Mouse (Mus musculus) brain, embryonic 14.5 days (tissue): ENCODE data around the gene Scfd2. TPM values are rescaled to one million over a fixed set of nuclear protein-coding genes. Genes with fewer than 3 reads are reported as not detected.

Experiments
- DNase-seq: peaks from one replicate; pipeline ENCODE4 v3.0.0-alpha.2; 2011; ENCODE audit warnings: low read depth
- CTCF ChIP-seq: fragments of 200-500 bp; IDR thresholded peaks from 2 replicates; pipeline ENCODE4 v1.5.1; 2012; ENCODE audit warnings: inconsistent platforms, mild to moderate bottlenecking, moderate library complexity, borderline replicate concordance; ENCODE audit not compliant: insufficient read depth, insufficient read length; ENCODE audit errors: extremely low read depth
- POLR2A ChIP-seq: fragments of 200-500 bp; IDR thresholded peaks from 2 replicates; pipeline ENCODE4 v1.6.1; 2012; ENCODE audit warnings: mild to moderate bottlenecking, inconsistent platforms, borderline replicate concordance; ENCODE audit not compliant: poor library complexity, insufficient read depth, insufficient read length, severe bottlenecking; ENCODE audit errors: extremely low read depth
- polyA plus RNA-seq: library from polyadenylated mRNA; depleted of rRNA; stranded (reverse); fragments of >200 nt; gene quantifications from 2 replicates; pipeline ENCODE4 v1.2.3, GENCODE M21; 2012

The Scfd2 gene
- polyA plus RNA-seq, 1 experiment, result 15.4 TPM

GRCm38 (mm10) chr5:74300140-74300539 is 231.4 kb downstream of the Scfd2 start:
- DNase-seq, result peak; percentile 42
- TF ChIP-seq POLR2A (no peak), CTCF (no peak)

GRCm38 (mm10) chr5:74297113-74297512 is 234.4 kb downstream of the Scfd2 start:
- TF ChIP-seq CTCF, result peak; percentile 10; the same call in 1 of the 2 replicates
- no peak for TF ChIP-seq POLR2A

GRCm38 (mm10) chr5:74296096-74296495 is 235.5 kb downstream of the Scfd2 start:
- DNase-seq, result peak; percentile 35
- TF ChIP-seq CTCF, result no peak
- TF ChIP-seq POLR2A, result no peak

More at GRCm38 (mm10) chr5:74297113-74297512, 234.4 kb downstream of the Scfd2 start:
- DNase-seq, result no peak

- no peak for DNase-seq
- TF ChIP-seq POLR2A (no peak), CTCF (no peak)
Measured at GRCm38 (mm10) chr5:74293513-74293912, 238.0 kb downstream of the Scfd2 start.

GRCm38 (mm10) chr5:74292050-74292449 is 239.5 kb downstream of the Scfd2 start:
- no peak for DNase-seq
- peak; percentile 38; the same call in 1 of the 2 replicates for TF ChIP-seq CTCF
- TF ChIP-seq POLR2A, result no peak

- no peak for TF ChIP-seq CTCF
- no peak for TF ChIP-seq POLR2A
- peak; percentile 79 for DNase-seq
Measured at GRCm38 (mm10) chr5:74291575-74291974, 240.0 kb downstream of the Scfd2 start.

- no peak for DNase-seq
- no peak for TF ChIP-seq POLR2A
- no peak for TF ChIP-seq CTCF
Measured at GRCm38 (mm10) chr5:74289957-74290356, 241.6 kb downstream of the Scfd2 start.

- no peak for DNase-seq
- no peak for TF ChIP-seq POLR2A
- TF ChIP-seq CTCF, result no peak
Measured at GRCm38 (mm10) chr5:74288206-74288605, 243.4 kb downstream of the Scfd2 start.

- TF ChIP-seq CTCF (no peak), POLR2A (no peak)
- no peak for DNase-seq
Measured at GRCm38 (mm10) chr5:74286301-74286700, 245.3 kb downstream of the Scfd2 start.

GRCm38 (mm10) chr5:74285764-74286163 is 245.8 kb downstream of the Scfd2 start:
- no peak for DNase-seq
- no peak for TF ChIP-seq CTCF
- TF ChIP-seq POLR2A, result no peak

- DNase-seq, result no peak
- no peak for TF ChIP-seq POLR2A
- TF ChIP-seq CTCF, result no peak
Measured at GRCm38 (mm10) chr5:74285289-74285688, 246.3 kb downstream of the Scfd2 start.

- TF ChIP-seq POLR2A, result no peak
- peak; percentile 66; the same call in 1 of the 2 replicates for TF ChIP-seq CTCF
- peak; percentile 54 for DNase-seq
Measured at GRCm38 (mm10) chr5:74283545-74283944, 248.0 kb downstream of the Scfd2 start.
